Mouse (Mus musculus): ENCODE data around the gene Tma16.

GRCm38 (mm10) chr8:66437929-66438328 lies 48.4 kb downstream of the Tma16 start:
- TF ChIP-seq CTCF (IDR thresholded peaks at IDR 0.05; ENCODE audit: borderline replicate concordance, extremely low read depth, insufficient read depth, insufficient read length): no peak
- no peak for TF ChIP-seq POLR2A (IDR thresholded peaks at IDR 0.05; ENCODE audit: borderline replicate concordance, extremely low read depth, insufficient read depth, insufficient read length, poor library complexity, severe bottlenecking)
